Mouse (Mus musculus) embryo, embryonic 10.5 days (tissue): ENCODE measurements around the gene Peli2.
A peak's percentile ranks its signal among the peaks of the same experiment; 100 is the strongest.

Source experiments
- DNase-seq: peaks from one replicate; pipeline ENCODE4 v3.0.0-alpha.2; 2015; ENCODE audit warnings: low spot score

The Peli2 gene

DNA sequence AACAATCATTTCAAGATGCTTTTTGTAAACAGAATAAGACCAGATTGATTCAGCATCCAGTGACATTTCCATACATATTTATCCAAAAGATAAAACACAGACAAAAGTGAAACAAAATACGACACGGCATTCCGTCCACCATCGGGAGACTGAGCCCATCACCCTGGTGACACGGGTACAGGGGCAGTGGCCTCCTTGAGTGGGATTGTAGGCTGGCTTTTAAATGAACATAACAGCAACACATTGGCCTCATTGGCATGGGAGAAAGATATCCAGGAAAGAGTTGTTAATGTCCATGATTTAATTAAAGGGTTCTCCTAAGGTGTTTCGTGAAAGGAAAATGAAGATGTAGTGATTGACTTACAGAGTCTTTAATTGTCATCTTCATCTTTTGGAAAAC is 5.3 kb downstream of the Peli2 start:
- no peak for DNase-seq

DNA sequence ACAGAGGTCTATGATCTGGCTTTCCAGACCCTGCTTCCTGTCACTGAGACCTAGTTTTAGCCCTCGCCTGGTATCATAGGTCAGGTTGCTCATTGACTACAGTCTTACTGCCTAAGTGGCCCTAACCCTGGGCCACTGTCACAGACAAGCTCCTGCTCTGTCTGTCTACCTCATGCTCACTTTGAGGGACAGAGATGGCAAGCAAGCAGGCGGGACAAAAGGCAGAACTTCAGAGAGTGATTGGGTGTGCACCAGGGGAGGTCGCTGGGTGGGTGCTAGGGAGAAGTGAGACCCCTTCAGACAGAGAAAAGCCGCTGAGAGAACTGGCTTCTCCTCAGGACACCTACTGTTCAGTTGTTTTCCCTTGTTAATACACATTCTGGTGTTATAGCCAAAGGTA is 6.3 kb downstream of the Peli2 start:
- DNase-seq, result no peak

DNA sequence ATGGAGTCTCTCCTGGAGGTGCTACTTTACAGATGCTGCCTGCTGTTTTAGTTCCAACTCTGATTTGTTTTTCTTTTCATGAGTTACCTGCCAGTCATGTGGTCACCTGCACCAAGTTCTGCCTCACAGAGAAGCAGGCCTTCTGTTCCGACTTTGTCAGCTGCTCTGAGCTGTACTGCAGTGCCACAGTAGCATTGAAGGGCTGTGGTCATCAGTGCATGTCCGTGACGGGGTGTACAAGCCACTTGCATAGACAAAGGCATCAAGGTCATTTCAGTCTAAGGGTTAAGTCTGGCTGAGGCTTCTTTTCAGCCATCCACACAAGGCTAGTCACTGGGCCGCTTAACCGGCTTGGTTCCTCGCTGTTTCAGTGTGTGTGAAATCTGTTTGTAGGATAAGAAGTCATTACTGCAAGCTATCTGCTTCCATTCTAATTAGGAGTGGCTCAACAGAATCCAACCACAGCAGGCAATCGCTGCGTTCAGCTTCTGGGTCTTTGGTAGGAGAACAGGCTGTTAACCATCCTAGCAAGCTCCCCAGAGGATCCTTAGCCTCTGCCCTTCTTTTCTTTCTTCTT is 7.1 kb downstream of the Peli2 start:
- DNase-seq, result no peak

DNA sequence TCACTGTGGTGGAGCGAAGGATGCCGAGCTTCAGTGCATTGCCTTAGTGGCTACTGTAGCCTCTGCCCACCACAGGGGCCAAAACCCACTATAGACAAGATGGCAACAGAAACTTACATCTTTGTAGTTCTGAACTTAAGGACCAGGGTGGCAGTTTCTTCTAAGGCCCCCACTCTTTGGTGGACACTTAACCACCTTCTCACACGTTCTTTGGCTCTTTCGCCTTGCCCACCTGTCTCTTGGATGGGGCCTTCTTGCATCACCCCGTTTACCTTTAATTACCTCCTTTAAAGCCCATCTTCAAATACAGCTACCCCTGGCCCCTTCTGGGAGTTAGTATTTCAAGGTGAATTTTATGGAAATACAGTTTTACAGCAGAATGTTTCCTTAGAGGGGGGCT is 8.1 kb downstream of the Peli2 start:
- no peak for DNase-seq

DNA sequence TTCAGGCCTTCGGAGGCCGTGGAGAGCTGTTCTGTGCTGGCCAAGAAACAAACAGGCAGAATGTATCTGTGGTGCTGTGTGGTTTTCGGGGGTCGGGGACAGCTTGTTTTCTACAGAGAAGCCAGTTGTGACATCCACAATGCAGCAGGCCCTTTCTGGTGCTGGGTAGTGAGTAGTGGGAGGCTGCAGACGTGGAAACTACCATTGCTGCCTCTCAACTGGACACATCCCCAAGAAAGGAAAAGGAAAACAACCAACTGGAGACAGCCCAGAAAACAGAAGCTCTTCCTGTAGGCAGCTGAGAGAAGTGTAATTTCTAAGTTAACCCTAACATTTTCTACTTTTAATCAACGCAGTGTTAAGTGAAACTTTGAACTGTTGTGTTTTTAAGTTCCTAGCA is 9.4 kb downstream of the Peli2 start:
- DNase-seq, result no peak

DNA sequence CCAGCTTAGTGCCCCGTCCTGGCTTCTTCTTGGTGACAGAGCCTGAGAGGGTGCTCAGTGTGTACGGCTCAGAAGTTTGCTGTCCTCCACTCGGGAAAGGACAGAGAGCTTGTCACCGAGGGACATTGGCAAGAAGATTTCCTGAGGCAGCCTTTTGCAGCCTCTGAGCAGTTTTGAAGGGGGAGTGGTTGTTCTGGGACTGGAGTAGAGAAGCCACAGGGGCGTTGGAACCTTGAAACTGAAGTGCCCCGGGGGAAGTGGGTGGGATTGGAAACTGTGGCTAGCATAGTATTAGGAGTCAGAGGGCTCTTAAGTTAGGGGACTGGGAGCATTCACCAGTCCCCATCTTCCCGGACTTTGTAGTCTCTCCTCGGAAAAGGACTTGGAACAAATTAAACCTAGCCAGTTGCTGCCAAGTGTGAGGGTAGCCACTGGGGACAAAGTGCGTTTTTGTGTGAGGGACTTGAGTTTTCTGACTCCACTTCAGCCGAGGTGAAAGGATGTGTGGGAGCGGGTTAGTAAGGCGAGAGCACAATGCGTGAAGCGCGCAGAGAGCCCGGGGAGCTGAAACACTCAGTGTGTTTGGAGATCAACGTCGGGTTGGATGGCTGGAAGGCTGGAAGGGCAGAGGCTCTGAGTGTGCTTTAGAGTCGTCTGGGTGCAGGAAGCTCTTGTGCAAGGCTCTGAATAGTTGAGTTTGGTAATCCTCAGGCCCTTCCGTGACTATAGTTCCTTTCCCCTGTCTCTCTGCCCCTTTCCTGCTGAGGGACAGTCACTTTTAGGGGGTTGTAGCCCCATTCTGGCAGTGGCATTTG is 10.3 kb downstream of the Peli2 start:
- DNase-seq, result no peak

DNA sequence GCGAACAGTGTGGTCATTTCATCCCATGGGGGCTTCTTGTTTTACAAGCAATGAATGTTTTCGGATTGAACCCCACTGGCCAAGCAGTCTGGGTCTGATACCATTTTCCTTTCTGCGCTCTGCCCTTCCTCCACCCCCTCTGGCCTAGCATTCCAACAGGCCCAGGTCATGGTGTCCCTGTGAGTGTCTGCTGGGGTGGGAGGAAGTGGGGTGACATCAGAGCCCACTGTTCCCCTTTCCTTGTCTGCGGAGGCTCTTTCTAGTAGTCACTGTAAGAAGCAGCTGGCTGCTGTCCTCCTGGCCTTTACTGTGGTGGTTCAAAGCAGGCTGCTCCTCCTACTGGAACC is 10.9 kb downstream of the Peli2 start:
- no peak for DNase-seq

DNA sequence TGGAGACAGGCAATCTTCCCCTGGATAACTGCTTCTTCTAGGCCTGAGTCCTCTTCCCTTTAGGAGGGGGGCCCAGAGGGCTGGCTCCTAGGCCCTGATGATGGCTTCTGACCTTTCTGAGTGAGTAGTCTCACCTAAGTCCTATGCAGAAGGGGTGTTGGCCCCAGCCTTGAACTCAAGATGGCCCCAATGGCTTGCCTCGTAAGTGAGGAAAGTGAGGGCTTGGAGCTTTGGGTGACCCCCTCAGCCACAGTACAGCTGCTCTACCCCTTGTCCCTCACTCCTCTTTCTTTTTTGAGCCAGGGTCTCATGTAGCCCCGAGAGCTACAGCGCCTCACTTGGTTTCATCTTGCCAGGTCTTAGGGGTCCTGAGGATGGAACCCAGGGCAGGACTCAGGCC is 11.6 kb downstream of the Peli2 start:
- DNase-seq, result no peak

DNA sequence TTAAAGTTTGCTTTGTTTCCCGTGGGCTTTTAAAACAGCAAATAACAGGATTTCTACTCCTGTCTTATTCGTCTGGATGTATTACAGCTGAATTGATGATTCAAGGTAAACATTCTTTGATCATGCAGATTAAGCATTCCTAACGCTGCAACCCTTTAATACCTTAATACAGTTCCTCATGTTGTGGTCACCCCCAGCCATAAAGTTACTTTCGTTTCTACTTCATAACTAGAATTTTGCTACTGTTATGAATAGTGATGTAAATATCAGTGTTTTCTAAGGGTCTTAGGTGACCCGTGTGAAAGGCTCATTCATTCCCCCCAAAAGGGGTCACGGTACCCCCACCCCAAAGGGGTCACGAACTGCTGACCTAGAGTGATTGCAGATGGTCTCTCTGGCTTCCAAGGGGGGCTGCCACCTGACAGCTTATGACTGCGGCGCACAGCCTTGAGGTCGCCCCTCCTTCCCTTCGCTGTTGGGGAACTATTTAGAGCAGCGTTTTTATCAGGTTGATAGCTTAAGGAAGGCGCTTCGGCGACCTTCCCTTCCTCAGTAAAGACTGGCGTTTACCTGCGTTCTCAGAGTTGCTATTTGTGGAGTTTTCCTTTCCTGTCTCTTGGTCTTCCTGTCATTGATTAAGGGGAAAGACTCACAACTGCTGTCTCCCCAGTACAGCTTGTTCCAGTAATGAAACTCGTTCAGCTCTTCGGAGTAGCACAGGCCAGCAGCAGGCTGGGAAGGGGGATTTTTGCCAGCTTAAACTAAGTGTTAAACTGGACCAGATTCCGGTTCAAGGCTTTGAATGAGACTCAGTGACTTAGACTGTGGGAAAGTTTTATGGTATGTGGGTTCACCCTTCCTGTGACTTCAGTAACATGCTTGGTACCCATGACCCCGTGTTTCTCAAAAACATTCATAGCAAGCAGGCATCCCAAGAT is 12.5 kb downstream of the Peli2 start:
- no peak for DNase-seq

DNA sequence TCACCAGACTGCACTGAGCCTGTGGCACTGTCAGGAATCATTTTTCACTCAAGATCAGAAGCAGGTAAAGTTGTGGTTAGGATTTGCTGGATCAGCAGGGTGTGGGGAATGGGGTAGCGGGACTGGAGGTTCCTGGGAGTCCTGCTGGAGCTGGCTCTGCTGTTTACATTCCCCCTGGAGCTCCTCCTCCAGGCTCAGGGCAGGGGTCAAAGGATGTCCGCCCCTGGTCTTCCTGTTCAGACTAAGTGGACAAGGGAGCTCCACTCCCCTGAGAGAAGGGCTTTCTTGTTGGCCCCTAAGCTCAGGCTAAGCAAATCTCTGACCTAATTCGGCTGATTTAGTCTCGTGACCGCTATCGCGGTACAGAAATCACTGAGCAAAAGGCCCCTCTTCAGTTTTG is 13.7 kb downstream of the Peli2 start:
- DNase-seq, result peak; percentile 79

DNA sequence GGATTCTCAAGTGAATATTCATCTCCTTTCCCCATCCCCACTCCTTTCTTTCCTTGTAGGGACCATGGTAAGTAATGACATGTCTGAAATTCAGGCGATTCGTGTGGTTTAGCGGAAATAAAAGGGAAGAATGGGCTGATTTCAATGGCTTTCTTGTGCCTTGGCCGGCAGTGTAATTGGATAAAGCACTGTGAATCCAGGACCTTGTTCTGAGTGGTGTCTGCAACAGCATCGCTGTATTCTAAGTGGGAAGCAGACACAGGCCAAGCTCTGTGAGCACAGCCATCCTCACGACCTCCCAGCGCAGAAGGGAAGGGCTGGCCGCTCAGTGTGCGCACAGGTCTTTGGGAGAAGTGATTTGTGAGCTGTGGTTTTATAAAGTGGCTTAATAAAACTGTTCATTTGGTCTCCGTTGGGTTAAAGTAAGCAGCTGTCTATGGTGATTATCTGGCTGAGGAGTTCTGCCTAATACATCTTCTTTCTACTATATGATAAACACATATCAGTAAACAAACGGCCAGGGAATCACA is 15.3 kb downstream of the Peli2 start:
- DNase-seq, result no peak

DNA sequence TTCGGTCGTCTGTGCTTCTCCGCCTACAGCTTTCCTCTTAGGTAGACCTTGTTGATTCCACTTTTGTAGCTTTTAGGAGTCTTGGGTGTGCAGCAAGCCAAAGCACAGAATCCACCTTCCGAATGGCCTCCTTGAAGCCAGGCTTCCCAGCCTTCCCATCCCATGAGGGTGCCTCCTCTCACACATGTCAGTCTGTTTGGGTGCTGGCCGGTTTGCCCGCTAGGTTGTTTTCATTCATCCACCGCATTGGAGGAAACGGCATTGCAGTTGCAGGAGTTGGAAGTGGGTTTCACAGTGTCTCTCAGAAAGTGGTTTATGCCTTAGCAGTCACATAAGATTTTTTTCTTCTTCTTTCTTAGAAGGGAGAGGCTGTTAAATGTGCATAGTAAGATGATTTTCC is 17.1 kb downstream of the Peli2 start:
- DNase-seq, result no peak

DNA sequence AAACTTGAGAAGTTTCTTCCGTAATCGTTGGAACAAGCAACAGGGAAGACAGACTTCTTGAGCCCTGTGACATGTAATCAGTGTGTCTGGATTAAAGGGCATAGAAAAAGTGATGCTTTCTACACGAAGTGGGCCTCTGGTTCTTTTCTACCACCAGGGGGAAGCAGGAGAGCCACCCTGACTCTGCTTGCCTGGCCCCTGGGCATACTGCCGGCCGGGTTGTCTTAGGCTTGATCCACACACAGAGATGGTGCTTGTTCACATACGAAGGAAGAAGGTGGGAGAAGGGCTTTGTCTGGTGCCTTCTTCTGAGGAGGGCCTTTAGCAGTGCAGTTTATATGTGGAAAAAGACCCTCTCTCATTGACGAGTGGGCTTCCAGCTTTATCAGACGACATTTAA is 17.5 kb downstream of the Peli2 start:
- DNase-seq, result peak; percentile 75

DNA sequence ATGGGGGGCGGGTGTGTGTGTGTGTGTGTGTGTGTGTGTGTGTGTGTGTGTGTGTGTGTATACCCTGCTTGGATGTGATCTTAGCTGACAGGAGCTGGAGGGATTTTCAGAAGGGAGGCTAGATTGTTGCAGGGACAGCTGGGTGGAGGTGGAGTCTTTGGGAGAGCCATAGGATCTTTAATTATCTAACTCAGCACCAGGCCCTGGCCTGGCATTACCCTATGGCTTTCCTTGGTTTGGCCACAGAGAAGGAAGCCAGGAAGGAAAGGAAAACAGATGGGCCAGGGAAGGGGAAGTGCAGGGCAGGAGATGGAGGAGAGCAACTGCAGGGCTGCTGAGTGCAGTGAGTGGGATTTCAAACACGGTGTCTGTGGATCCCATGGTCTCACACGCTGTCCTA is 18.8 kb downstream of the Peli2 start:
- DNase-seq, result no peak

DNA sequence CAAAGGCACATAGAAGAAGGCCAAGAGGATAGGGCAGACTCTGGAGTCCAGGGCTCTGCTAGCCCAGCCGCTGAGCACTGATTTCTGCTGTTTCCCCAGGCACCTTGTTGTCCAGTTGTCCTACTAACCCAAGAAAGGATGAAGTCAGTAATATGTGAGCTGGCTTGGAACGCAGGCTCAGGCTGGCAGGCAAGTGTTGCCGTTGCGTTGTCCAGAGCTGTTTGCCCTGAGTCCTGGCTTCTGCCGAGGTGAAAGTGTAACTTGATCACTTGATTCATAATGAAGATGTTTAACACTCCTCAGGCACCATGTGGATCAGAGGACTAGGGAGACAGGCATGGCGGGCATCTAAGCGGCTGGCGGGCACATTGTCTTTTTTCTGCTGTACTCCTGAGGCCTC is 21.1 kb downstream of the Peli2 start:
- DNase-seq, result no peak

DNA sequence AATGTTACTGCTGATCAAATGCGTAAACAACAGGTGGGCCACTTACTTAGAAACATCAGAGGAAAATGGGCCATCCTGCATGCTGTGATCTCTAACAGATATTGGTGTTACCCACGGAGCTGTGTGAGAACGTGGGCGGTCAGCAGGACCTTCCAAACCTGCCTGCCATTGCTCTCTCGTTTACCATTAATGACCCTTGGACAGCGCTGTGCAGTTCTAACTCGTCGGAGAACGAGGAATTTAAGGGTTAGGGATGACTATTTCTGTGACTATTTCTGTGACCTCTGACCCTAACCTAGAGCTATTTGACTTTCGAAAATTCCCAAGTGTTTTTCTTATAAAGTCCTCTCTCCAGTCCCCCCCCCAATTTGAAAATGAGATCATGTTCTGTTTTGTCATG is 22.1 kb downstream of the Peli2 start:
- no peak for DNase-seq

DNA sequence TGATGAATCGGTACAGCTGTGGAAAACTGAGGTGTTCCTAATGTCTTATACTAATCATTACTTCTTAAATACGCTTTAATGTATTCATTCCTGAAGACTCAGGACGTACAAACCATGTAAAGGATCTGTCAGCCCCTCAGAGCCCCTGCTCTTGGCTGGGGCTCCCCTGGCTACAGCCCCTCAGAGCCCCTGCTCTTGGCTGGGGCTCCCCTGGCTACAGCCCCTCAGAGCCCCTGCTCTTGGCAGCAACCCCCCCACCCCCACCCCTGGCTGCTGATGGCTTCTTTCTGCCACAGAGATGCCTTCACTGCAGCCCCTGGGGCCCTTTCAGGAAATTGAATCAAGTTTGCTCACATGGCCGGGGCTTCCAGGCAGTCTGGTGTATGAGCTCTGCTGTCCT is 22.5 kb downstream of the Peli2 start:
- peak; percentile 50 for DNase-seq

DNA sequence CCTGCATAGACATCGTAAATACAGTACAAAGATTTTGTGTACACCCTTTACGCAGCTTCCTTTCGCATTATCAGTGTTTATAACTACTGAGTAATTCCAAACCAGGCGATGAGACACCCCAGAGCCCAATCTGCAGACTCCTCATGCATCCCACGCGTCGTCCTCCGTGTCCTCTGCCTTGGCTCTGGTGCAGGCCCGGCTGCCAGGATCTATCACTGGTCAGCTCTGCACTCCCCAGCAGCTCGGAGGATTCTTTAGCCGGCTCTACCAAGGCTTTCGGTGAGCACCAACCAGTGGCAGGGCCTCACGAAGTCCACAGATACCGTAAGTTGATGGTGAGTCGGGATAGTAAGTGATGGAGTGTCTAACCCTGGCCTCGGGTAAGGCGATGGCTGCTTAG is 23.7 kb downstream of the Peli2 start:
- no peak for DNase-seq

DNA sequence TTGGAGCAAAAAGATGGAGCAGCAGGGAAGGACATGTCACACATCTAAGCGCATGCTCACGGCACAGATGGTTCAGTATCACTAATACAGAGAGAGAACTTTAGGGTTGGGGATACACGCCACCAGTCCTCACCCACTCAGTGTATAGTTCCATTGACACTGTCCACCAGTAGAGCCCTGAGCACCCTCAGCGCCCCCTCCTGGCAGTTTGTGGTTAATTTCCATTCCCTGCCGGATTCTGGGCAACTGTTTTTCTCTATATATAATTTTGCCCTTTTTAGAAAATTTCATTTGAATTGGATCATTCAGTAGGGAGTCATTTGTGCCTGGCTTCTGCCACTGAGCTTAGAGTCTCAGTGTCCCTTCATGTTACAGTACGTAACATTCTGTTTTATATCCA is 27.1 kb downstream of the Peli2 start:
- DNase-seq, result no peak

DNA sequence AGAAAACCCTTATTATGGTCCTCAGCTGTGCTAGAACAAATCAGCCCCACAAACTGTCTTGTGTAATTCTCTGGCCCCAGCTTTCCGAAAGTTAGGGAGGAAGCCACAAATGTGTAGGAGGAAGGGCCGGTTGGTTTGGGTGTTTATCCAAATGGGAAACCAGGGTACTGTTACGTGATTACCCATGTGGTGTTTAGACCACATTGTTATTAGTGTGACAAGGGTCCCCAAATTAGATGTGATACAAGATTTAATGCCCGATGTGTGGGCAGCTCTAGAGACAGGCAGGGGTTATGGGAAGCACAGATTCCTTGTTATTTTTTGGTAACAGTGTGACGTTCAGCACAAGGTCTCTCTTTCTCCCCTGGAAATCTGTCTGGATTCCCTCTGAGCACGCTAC is 28.0 kb downstream of the Peli2 start:
- no peak for DNase-seq

DNA sequence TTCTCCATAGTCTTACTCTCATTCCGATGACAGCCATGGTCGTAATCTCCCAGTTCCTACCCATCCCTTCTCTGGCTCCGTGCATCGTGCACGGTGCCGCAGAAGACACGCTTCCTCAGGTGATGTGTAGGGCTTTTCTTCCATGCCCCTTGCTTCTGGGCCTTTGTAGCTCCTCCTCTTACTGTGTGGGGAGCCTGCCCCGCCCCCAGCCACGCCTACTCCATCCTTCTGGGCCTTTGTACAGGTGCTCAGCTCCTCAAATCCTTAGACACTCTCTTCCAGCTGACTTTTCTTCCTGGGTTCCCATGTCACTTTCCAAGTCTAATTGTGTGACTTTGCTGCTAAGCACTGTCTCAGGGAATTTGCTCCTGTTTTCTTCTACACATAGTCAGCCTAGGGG is 28.7 kb downstream of the Peli2 start:
- DNase-seq, result no peak

DNA sequence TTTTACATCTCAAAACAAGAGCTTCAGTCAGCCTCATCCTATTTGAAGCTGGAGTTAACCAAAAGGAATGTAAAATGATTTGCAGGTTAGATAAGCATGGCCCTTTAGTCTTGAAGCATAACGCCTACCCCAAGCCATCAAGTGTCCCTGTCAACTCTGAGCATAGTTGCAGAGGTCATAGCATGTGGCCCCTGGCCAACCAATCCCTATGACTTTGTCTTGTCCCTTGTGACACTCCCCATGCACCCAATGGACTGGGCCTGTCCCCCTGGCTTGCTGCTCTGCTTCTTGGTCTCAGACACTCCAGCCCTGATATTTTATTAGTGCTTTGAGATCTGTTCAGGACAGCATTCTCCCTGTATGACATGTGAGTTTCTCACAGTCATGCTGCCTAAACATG is 30.3 kb downstream of the Peli2 start:
- DNase-seq, result no peak

DNA sequence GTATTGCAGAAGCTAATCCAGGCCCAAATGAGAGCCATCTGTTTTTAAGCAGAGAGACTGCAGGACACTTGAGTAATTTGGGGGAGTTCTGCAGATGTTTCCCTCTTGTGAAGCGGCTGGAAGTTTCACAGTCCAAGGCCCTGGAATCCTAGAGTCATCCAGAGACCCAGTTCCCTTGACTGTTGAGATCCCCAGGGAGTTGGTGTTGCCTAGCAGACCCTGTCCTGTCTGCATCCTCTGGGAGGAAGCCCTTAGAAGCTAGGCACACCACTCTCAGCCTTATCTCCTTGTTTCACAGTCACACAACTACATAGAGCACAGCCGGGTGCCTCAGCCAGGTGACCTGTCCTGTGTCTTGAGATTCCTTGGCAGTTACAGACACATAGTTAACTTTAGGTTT is 30.9 kb downstream of the Peli2 start:
- DNase-seq, result no peak
